Mouse (Mus musculus) brain, embryonic 18.5 days (tissue): ENCODE measurements around the gene Gnptab.
"Not testable (repeated sequence)": the region's sequence is repeated elsewhere in the genome, so short reads cannot be mapped to it uniquely, and the experiment has no call there.

Source experiments
- DNase-seq: peaks from one replicate; pipeline ENCODE4 v3.0.0-alpha.2; 2012; ENCODE audit warnings: low read depth, low spot score

The Gnptab gene

DNA sequence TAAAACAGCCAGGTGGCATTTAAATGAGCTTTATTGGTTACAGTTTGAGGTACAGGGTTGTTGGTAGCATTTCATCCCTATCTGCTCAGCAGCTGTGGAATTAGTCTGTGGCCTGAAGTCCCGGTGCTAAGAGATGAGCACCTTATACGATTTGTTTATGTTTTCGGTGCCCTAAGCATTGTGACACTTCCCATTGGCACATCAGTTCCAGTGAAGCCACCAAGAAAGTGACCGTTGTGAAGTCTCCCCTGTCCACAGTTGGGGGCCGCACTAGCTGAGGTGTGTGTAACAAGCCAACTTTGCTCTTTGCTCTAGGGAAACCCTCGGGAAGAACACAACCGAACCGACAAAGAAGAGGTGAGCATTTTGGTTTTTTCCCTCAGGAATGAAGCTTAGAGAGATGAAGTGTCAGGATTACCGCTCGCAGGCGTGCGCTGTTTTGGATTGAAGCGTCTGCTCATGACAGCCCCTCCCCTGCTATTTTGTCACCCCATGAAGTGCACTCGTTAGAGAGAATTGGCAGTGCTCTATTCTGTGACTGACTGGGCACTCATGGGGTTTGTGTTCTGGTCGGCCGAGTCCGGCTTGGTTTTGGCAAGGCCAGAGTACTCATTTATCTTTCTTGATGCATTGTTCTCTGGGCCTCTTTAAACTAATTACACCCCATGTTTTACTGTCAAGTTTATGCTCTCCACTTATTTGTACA is 33.5 kb downstream of the Gnptab start:
- no peak for DNase-seq

DNA sequence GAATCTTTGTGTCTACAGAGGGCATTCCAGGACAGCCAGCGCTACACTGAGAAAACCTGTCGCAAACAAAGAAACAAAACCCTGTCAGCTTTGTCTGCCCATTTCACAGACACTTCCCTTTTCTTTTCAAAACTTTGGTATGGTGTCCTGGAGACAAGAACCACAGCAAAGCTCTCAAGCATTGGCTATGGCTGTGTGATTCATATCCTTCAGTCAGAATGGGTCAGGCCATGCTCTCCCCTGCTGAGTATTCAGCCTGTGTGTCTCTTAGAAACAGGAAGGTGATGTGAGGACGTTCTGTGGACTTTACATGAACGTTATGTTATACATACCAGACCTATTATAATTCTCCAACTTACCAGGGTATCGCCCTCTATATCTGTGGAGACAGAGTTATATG is 38.8 kb downstream of the Gnptab start:
- no peak for DNase-seq

GRCm38 (mm10) chr10:88420141-88420541 is 41.2 kb downstream of the Gnptab start:
- no peak for DNase-seq

GRCm38 (mm10) chr10:88420655-88421435 is 41.9 kb downstream of the Gnptab start:
- DNase-seq = no peak

- peak; percentile 55 for DNase-seq
These were observed 47.4 kb downstream of the Gnptab start for GRCm38 (mm10) chr10:88426158-88426816.

- no peak for DNase-seq
These were observed 48.0 kb downstream of the Gnptab start for GRCm38 (mm10) chr10:88426896-88427295.

- DNase-seq = no peak
These were observed 49.1 kb downstream of the Gnptab start for GRCm38 (mm10) chr10:88427998-88428397.

DNA sequence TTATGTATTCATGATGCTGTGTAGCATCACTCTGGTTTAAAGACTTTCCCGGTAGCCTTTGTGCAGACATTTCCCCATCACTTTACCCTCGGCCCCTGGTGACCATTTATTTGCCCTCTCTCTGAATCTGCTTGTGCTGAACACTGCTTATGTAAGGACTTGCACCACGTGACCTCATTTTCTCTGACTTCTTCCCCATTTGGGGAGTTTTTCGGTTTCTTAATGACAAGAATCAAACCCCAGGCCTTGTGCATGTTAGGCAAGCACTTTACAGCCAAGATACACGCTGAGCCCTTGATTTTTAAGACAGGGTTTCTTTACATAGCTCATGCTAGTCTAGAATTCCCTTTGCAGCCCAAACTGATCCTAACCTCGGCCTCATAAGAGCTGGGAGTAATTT is 62.3 kb downstream of the Gnptab start:
- DNase-seq = no peak

GRCm38 (mm10) chr10:88451221-88451620 is 72.3 kb downstream of the Gnptab start:
- peak; percentile 42 for DNase-seq

DNA sequence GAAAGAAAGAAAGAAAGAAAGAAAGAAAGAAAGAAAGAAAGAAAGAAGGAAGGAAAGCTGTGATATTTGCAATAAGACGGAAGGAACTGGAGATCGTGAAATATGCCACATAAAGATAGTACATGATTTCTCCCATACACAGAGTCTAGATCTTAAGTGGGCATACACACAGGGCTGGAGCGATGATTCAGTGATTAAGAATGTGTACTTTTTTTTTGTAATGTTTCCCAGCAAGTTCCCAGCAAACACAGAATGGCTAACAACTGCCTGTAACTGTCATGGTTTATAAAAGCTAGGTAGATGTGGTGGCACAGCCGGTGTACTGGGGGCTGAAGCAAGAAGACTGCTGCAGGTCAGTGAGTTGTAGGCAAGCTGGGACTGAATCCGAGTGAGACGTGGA is 73.1 kb downstream of the Gnptab start:
- DNase-seq = no peak

DNA sequence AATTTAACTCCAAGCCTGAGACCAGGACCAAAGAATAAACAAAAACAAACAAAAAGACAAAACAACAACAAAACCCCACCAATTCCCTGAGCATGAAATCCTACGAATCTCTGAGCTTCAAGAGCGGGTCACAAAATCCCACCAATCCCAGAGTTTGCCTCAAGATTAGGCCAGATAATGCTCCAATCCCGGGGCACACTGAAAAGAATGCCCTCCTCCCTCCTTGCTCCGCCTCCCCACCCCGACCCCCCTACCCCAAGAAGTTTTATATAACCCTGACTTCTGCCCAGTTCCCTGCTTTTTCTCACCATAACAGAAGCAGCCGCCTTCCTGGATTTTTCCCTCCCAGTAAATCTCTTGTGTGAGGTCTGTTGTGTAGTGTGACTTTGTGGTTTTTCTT is 78.9 kb downstream of the Gnptab start:
- DNase-seq = no peak

DNA sequence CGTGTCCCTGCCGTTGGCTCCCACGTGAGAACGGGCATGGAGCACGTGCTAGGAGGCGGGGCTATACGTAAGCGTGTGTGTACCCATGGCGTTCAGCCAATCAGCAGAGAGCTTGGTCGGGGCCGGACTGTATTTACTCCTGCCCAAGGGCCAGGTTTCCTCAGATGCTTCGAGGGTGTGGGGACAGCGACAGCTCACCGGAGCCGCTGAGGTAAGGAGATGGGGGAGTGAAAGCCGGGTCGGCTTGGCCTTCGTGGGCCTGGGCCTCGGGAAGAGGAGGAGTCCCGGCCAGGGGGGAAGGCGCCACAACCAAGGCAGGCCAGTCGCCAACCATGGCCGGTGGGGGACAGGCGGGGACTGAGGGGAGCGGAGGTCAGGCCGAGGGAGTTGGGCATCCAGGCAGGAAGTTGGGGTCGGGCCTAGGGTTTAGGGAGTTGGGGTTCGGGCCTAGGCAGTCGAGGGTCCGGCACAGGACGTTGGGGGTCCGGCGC is 80.6 kb downstream of the Gnptab start, which contains the start of gene Sycp3:
TSS of gene Sycp3 (plus strand) at position 68 of the 491 bp plus-strand sequence.
- no peak for DNase-seq

DNA sequence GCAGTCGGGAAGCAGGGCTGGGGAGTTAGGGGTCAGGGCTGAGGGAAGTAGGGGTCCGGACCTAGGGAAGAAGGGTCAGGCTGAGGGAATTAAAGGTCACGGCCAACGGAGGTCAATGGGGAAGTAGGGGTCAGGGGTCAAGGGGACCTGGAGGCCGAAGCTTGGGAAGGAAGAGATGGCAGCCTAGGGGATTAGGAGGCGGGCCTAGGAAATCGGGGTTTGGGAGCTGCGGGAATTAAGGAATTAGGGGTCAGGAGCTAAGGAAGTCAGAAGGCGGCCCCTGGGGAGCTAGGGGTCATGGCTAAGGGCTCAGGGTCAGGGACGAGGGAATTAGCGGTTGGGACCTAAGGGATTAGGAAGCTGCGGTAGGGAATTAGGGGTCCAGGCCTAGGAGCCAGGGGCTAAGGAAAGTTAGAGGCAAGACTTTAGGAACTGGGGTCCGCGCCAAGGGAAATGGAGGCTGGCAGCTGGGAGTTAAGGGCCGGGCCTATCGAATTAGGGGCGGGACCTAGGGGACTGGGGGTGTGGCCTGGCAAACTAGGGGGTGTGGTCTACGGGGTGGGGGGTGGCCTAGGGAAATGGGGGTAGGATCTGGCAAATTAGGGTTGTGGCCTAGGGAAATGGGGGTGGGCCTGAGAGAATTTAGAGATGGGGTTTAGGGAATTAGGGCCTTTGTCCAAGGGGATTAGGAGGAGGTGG is 81.3 kb downstream of the Gnptab start:
- no peak for DNase-seq

- not testable (repeated sequence) for DNase-seq
These were observed 103.9 kb downstream of the Gnptab start for GRCm38 (mm10) chr10:88482866-88483265.

- DNase-seq = no peak
These were observed 109.7 kb downstream of the Gnptab start for GRCm38 (mm10) chr10:88488629-88489028.

GRCm38 (mm10) chr10:88491632-88492031 is 112.7 kb downstream of the Gnptab start:
- DNase-seq = no peak

- DNase-seq = no peak
These were observed 113.7 kb downstream of the Gnptab start for GRCm38 (mm10) chr10:88492658-88493057.

DNA sequence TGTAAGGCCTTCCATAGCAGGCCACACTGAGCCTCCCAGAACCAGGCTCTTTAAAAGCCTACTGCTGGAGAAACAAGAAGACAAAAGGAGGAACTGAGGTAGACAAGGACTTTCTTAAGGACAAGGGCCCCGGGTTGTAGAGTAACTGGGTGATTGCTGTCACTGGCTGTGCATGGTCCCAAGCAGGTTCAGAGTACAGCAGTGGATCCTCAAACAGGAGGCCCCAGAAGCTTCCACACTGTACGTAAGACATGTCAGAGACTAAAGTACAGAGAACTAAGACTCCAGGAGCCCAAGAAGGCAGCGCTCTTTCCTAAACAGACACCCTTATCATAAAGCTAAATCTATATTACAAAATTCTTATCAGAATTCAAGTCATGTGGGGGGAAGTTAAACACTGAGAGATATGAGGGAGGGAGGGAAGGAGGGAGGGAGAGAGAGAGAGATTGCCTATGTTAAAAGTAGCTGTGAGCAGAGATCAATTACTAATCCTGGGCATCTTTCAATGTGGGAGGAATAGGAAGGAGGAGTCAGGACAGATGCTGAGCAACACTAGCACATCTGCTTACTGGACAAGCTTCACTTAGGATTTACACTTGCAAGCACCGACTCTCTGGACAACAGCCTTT is 116.1 kb downstream of the Gnptab start:
- no peak for DNase-seq
